Mouse (Mus musculus): ENCODE measurements at regions not wholly inside any gene's neighbourhood (a gene's known extent, or its start where the extent isn't known, plus 50 kb on each side); places are given as distances from the start of the nearest gene placed in this dataset.

DNA sequence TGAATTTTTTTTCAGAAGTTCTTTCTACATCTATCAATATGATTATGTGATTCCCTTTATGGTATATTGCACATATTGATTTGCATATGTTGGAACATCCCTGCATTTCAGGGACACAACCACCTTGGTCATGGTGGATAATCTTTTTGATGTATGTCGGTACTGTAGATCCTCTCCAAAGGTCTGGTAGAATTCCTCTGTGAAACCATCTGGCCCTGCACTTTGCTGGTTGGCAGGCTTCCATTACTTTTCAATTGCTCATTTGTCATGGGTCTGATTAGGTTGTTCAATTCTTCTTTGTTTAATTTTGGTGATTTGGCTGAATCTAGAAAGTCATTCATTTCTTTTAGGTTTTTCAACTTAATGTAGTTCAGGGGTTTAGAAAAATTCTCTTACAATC is 288.2 kb downstream of the Col12a1 start:
- TF ChIP-seq EP300 (IDR thresholded peaks at IDR 0.05; ENCODE audit: insufficient read depth, low read depth, low read length) (no peak), CTCF (IDR thresholded peaks at IDR 0.05) (no peak), POLR2A (IDR thresholded peaks at IDR 0.05; ENCODE audit: insufficient read depth, low read depth, low read length) (no peak)

All from heart, adult 2 months (tissue).